Mouse (Mus musculus): Measurements from ENCODE around the gene Ifnz.
"Not testable (repeated sequence)": the region's sequence is repeated elsewhere in the genome, so short reads cannot be mapped to it uniquely, and the experiment has no call there.

GRCm38 (mm10) chr4:88779550-88779949, 2.4 kb upstream of the Ifnz start, which contains the start of gene Gm13272:
- TF ChIP-seq CTCF (IDR thresholded peaks at IDR 0.05; ENCODE audit: insufficient read depth, low read length); POLR2A (IDR thresholded peaks at IDR 0.05; ENCODE audit: borderline replicate concordance, extremely low read depth, low read depth, low read length): not testable (repeated sequence)

All from lung, adult 2 months (tissue).